Mouse (Mus musculus) erythroblast, embryonic 14.5 days (primary cell): Measurements from ENCODE around the gene Golph3.

Source experiments
- GATA1 ChIP-seq: IDR thresholded peaks from 2 replicates; pipeline ENCODE4 v1.6.1; 2012; ENCODE audit warnings: low read length, inconsistent platforms, mixed read lengths
- TAL1 ChIP-seq: IDR thresholded peaks from 3 replicates; pipeline ENCODE4 v1.6.1; 2012; ENCODE audit warnings: low read length, inconsistent platforms, mixed read lengths

DNA sequence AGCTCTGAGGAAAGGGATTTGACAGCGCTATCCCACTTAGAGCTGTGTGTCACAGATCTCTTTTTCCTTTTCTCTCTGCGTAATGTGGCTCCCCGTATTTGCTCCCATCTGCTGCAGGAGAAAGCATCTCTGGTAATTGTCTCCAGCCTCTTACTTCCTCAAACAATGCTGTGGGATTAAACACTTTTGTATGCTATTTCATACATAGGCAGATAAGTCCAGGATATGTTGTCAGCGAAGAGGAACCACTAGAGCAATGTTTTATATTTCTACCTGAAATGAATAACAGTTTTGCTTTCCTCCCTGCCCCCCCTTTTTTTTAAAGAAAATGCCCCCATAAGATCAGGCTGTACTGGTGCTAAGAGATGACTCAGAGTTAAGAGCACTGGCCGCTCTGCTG lies 12.7 kb upstream of the Golph3 start:
- TF ChIP-seq GATA1: no peak
- TF ChIP-seq TAL1: no peak
